In genomic region chr5:77090521-77091096, GRCm38 (mm10) we compare ENCODE assay signal across 12 mouse cellular contexts. TPM values are rescaled to one million over a fixed set of nuclear protein-coding genes. Genes with fewer than 3 reads are reported as not detected.
DNase-seq lines count a peak whose midpoint lies in the region; ATAC-seq lines count a peak whose summit lies in the region.
"Had no signal": no experiment of that assay in that cellular context is flagged by ENCODE, and none has a peak within 500 bp of the region (broad histone marks: within the 10 kb centered on the region; RNA-seq: fewer than 3 reads in every experiment).

No protein-coding gene starts in this region.

- no peak overlapping the region for H3K9ac ChIP-seq in hindbrain, embryonic 13.5 days
- no peak overlapping the region for H3K9ac ChIP-seq in hindbrain, embryonic 12.5 days
- H3K9ac ChIP-seq in neural tube, embryonic 12.5 days: no peak overlapping the region
- no peak overlapping the region for H3K9ac ChIP-seq in forebrain, embryonic 14.5 days (ENCODE audit: low read length)
- H3K9ac ChIP-seq: liver, embryonic 12.5 days had no signal

- H3K27me3 ChIP-seq in hindbrain, embryonic 13.5 days: peaks cover 10% of the 10 kb centered on the region
- H3K27me3 ChIP-seq in hindbrain, embryonic 12.5 days: peaks cover 13% of the 10 kb centered on the region
- H3K27me3 ChIP-seq in neural tube, embryonic 12.5 days (replicated peaks): peaks cover 5% of the 10 kb centered on the region; the same call in 1 of the 2 replicates
- H3K27me3 ChIP-seq in forebrain, embryonic 14.5 days (replicated peaks; ENCODE audit: control insufficient read depth, insufficient read depth, low read length): no peaks in the 10 kb centered on the region
- H3K27me3 ChIP-seq: CH12.LX had no signal

- no peak for DNase-seq in neural tube, embryonic 10.5 days (ENCODE audit: extremely low spot score, low spot score)
- DNase-seq in forebrain, embryonic 14.5 days (ENCODE audit: low spot score): peak; percentile 86
- DNase-seq in thymus, postnatal 36 days: no peak
- DNase-seq: adrenal gland, adult 8-10 months; kidney, adult 2 months; lung, postnatal 4 days had no signal

- 54% methylated on average over 5 of the region's 5 CpGs for WGBS in hindbrain, embryonic 13.5 days
- WGBS in hindbrain, embryonic 12.5 days: 61% methylated on average over 5 of the region's 5 CpGs
- 58% methylated on average over 5 of the region's 5 CpGs for WGBS in neural tube, embryonic 12.5 days
- WGBS in forebrain, embryonic 14.5 days: 16% methylated on average over 5 of the region's 5 CpGs

- H3K36me3 ChIP-seq in hindbrain, embryonic 13.5 days: no peaks in the 10 kb centered on the region
- H3K36me3 ChIP-seq in hindbrain, embryonic 12.5 days: no peaks in the 10 kb centered on the region
- H3K36me3 ChIP-seq in neural tube, embryonic 12.5 days: peaks cover 10% of the 10 kb centered on the region; the same call in 1 of the 2 replicates
- H3K36me3 ChIP-seq in forebrain, embryonic 14.5 days (ENCODE audit: control insufficient read depth, insufficient read depth, low read length): no peaks in the 10 kb centered on the region
- H3K36me3 ChIP-seq: liver, embryonic 12.5 days had no signal

- H3K4me3 ChIP-seq in hindbrain, embryonic 13.5 days: no peak overlapping the region
- no peak overlapping the region for H3K4me3 ChIP-seq in hindbrain, embryonic 12.5 days
- H3K4me3 ChIP-seq in neural tube, embryonic 12.5 days: no peak overlapping the region
- H3K4me3 ChIP-seq in forebrain, embryonic 14.5 days (ENCODE audit: low read depth, low read length): no peak overlapping the region
- H3K4me3 ChIP-seq: liver, embryonic 12.5 days had no signal

- peak overlapping the region; percentile 24 for H3K27ac ChIP-seq in hindbrain, embryonic 13.5 days
- no peak overlapping the region for H3K27ac ChIP-seq in hindbrain, embryonic 12.5 days
- H3K27ac ChIP-seq in neural tube, embryonic 12.5 days: no peak overlapping the region
- H3K27ac ChIP-seq in forebrain, embryonic 14.5 days (ENCODE audit: low read depth, low read length): no peak overlapping the region
- H3K27ac ChIP-seq: liver, embryonic 12.5 days had no signal

- no peaks in the 10 kb centered on the region for H3K9me3 ChIP-seq in hindbrain, embryonic 13.5 days
- no peaks in the 10 kb centered on the region for H3K9me3 ChIP-seq in hindbrain, embryonic 12.5 days (replicated peaks)
- no peaks in the 10 kb centered on the region for H3K9me3 ChIP-seq in neural tube, embryonic 12.5 days
- H3K9me3 ChIP-seq in forebrain, embryonic 14.5 days (replicated peaks; ENCODE audit: control insufficient read depth, low read length): no peaks in the 10 kb centered on the region
- H3K9me3 ChIP-seq: liver, embryonic 12.5 days had no signal

- peaks cover 25% of the 10 kb centered on the region for H3K4me1 ChIP-seq in hindbrain, embryonic 13.5 days (replicated peaks)
- peaks cover 18% of the 10 kb centered on the region for H3K4me1 ChIP-seq in hindbrain, embryonic 12.5 days
- peaks cover 28% of the 10 kb centered on the region for H3K4me1 ChIP-seq in neural tube, embryonic 12.5 days
- H3K4me1 ChIP-seq in forebrain, embryonic 14.5 days (ENCODE audit: control insufficient read depth, insufficient read depth, low read length): peaks cover 10% of the 10 kb centered on the region

- ATAC-seq in hindbrain, embryonic 13.5 days (ENCODE audit: low FRiP score): peak; percentile 53
- ATAC-seq in hindbrain, embryonic 12.5 days (ENCODE audit: low FRiP score): no peak
- ATAC-seq in neural tube, embryonic 12.5 days (ENCODE audit: low FRiP score, low read depth): peak; percentile 54; the same call in 1 of the 2 replicates
- peak; percentile 78 for ATAC-seq in forebrain, embryonic 14.5 days
- ATAC-seq in megakaryocyte, adult 5-6 weeks (ENCODE audit: poor library complexity, severe bottlenecking): no peak
- ATAC-seq: liver, embryonic 12.5 days had no signal

- no peak overlapping the region for H3K4me2 ChIP-seq in hindbrain, embryonic 13.5 days
- H3K4me2 ChIP-seq in hindbrain, embryonic 12.5 days (replicated peaks): no peak overlapping the region
- H3K4me2 ChIP-seq in neural tube, embryonic 12.5 days (replicated peaks): no peak overlapping the region
- no peak overlapping the region for H3K4me2 ChIP-seq in forebrain, embryonic 14.5 days (ENCODE audit: low read length)
- H3K4me2 ChIP-seq: liver, embryonic 12.5 days had no signal

RNA-seq across cellular contexts. Expression of gene Hopx, which starts 24.3 kb away (rescaled TPM):
- 4.4 and 6.4 TPM in 2 replicates for polyA plus RNA-seq in hindbrain, embryonic 13.5 days (2015; fragmentation: Nextera tagmentation; extraction: Ambion mirVana)
- polyA plus RNA-seq in hindbrain, embryonic 12.5 days (2016; fragmentation: Nextera tagmentation; extraction: Ambion mirVana): 1.6 and 2.8 TPM in 2 replicates
- polyA plus RNA-seq in neural tube, embryonic 12.5 days (2016; fragmentation: Nextera tagmentation; extraction: Ambion mirVana): 3.6 and 3.8 TPM in 2 replicates
- 2.7 and 3.4 TPM in 2 replicates for polyA plus RNA-seq in forebrain, embryonic 14.5 days (2014; fragmentation: Nextera tagmentation; extraction: Ambion mirVana)
- 104 and 127 TPM in 2 replicates for total RNA-seq in megakaryocyte, adult 5-6 weeks (2015)
- 35.5 and 46.3 TPM in 2 replicates for total RNA-seq in megakaryocyte, adult 5-6 weeks (2017)
- polyA plus RNA-seq: liver, embryonic 12.5 days had no signal

Comparison
In these comparisons a context has a peak if more than half of its experiments do, and no peak if none do; other contexts are left out.
1. ATAC-seq: peak in hindbrain, embryonic 13.5 days (single experiment), neural tube, embryonic 12.5 days (single experiment) and forebrain, embryonic 14.5 days (single experiment); none in hindbrain, embryonic 12.5 days (single experiment) and megakaryocyte, adult 5-6 weeks (single experiment).